Mouse (Mus musculus): ENCODE measurements around the gene Gm7145. TPM values are rescaled to one million over a fixed set of nuclear protein-coding genes. Genes with fewer than 3 reads are reported as not detected.
"Not testable (repeated sequence)": the region's sequence is repeated elsewhere in the genome, so short reads cannot be mapped to it uniquely, and the experiment has no call there.

Gene Gm7145
- not detected in 2 replicates for polyA plus RNA-seq (2015; fragmentation: Nextera tagmentation; extraction: Ambion mirVana)

DNA sequence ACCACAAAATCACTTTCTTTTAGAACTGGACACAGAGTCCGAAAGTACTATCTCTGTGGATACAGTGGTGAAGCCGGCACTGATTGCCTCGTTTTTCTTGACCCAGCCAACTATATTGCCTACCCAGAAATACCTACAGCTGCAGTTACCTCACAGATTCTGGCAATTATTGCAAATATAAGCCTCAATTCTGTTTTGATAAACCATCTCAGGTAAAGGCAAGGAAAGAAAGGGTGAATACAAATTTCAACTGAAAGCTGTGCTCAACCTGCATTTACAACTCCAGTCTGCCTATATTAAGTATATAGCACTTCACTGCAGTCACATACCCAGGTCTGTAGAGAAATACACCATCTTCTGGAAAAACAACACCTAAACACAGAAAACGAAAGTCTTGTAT, at the start of gene Gm7145:
Gm7145 (plus strand) TSS at position 301 of the 400 bp plus-strand sequence.
- Histone ChIP-seq H3K4me1 (replicated peaks) (no peaks in the 10 kb centered on the region), H3K27me3 (no peaks in the 10 kb centered on the region), H3K4me2 (no peak within 1 kb of the TSS), H3K36me3 (replicated peaks) (no peaks in the 10 kb centered on the region), H3K4me3 (replicated peaks) (no peak within 1 kb of the TSS), H3K27ac (replicated peaks) (no peak within 1 kb of the TSS), H3K9me3 (replicated peaks) (no peaks in the 10 kb centered on the region), H3K9ac (no peak within 1 kb of the TSS)
- WGBS (ENCODE audit: insufficient replicate concordance) = 56% methylated on average over 4 of the region's 4 CpGs
- no peak for ATAC-seq (ENCODE audit: insufficient read depth)

- H3K9me3 ChIP-seq (replicated peaks); H3K4me2 ChIP-seq; ATAC-seq (ENCODE audit: insufficient read depth); H3K4me1 ChIP-seq (replicated peaks); H3K9ac ChIP-seq; H3K4me3 ChIP-seq (replicated peaks); H3K27ac ChIP-seq (replicated peaks); H3K36me3 ChIP-seq (replicated peaks); H3K27me3 ChIP-seq: not testable (repeated sequence)
- WGBS (ENCODE audit: insufficient replicate concordance) = 30% methylated on average over 1 of the region's 1 CpGs
These were observed 38.0 kb upstream of the Gm7145 start, which contains the start of gene Gm28168 for GRCm38 (mm10) chr1:117927715-117928114. Gm28168 (plus strand) TSS chr1:117928015.

GRCm38 (mm10) chr1:118003876-118004275, 38.1 kb downstream of the Gm7145 start:
- not testable (repeated sequence) for H3K27ac ChIP-seq (replicated peaks); H3K27me3 ChIP-seq; H3K36me3 ChIP-seq (replicated peaks); H3K9me3 ChIP-seq (replicated peaks); H3K4me3 ChIP-seq (replicated peaks); H3K9ac ChIP-seq; H3K4me2 ChIP-seq; ATAC-seq (ENCODE audit: insufficient read depth); H3K4me1 ChIP-seq (replicated peaks)

DNA sequence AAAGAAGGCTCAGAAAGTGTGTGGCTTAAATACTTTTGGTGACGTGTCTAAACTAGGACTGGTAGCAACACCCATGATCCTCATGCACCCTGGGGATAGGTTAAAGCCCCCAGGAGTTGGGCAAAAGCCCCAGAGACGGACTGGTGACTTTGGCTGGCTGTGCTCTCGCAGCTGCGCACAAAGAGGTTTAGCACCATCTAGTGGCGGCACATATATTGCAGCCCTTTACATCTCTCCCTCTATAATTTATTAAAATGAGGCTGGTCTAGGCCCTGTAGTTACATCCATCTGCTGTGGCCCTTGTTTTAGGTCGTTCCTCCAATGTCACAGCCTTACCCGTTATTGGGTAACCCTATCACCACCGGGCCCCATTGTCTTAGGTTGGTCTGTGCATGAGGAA, 47.0 kb downstream of the Gm7145 start:
- H3K4me1 ChIP-seq (replicated peaks); ATAC-seq (ENCODE audit: insufficient read depth); H3K27me3 ChIP-seq; H3K4me2 ChIP-seq; H3K9me3 ChIP-seq (replicated peaks); H3K4me3 ChIP-seq (replicated peaks); H3K27ac ChIP-seq (replicated peaks); H3K36me3 ChIP-seq (replicated peaks); H3K9ac ChIP-seq: not testable (repeated sequence)
- WGBS (ENCODE audit: insufficient replicate concordance) = 23% methylated on average over 8 of the region's 8 CpGs

Other genes starting within 250 kb of the Gm7145 start
- not detected in 2 replicates for gene B020011L13Rik, start 184.8 kb upstream of the Gm7145 start, polyA plus RNA-seq (2015; fragmentation: Nextera tagmentation; extraction: Ambion mirVana)
- not detected in 2 replicates for gene Gm28360, start 135.9 kb upstream of the Gm7145 start, polyA plus RNA-seq (2015; fragmentation: Nextera tagmentation; extraction: Ambion mirVana)
- not detected in 2 replicates for gene Gm28168, start 37.9 kb upstream of the Gm7145 start, polyA plus RNA-seq (2015; fragmentation: Nextera tagmentation; extraction: Ambion mirVana)
- 0.02 and 0.06 TPM in 2 replicates for gene Gm29106, start 210.6 kb downstream of the Gm7145 start, polyA plus RNA-seq (2015; fragmentation: Nextera tagmentation; extraction: Ambion mirVana)